Mouse (Mus musculus): Measurements from ENCODE around the gene Il12rb1.
A peak's percentile ranks its signal among the peaks of the same experiment; 100 is the strongest.
"Not testable (repeated sequence)": the region's sequence is repeated elsewhere in the genome, so short reads cannot be mapped to it uniquely, and the experiment has no call there.

Gene Il12rb1

GRCm38 (mm10) chr8:70801830-70802229 lies 6.4 kb upstream of the Il12rb1 start:
- no peak for DNase-seq

DNA sequence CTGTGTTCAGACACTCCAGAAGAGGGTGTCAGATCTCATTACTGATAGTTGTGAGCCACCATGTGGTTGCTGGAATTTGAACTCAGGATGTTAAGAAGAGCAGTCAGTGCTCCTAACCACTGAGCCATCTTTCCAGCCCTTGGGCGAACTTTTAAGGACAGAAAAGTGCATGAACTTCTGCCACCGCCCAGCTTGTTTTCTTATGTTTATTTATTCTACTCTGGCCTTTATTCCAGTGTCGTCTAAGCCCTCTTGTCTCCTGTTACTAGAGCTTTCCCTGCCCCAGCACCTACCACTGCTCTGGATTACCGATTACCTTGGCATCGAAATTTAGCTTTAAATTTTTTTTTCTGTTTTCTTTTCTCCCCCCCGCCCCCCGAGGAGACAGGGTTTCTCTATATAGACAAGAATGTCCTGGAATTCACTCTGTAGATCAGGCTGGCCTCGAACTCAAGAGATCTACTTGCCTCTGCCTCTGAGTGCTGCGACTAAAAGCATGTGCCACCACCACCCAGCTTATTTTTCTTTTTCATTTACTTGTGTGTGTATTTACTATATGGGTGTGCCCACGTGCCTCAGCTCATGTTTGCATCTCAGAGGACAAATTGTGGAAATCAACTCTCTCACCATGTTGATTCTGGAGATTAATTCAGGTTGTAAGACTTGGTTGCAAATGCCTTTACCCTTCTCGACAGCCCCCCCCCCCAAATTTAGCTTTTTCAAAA lies 5.3 kb upstream of the Il12rb1 start:
- DNase-seq, result no peak

DNA sequence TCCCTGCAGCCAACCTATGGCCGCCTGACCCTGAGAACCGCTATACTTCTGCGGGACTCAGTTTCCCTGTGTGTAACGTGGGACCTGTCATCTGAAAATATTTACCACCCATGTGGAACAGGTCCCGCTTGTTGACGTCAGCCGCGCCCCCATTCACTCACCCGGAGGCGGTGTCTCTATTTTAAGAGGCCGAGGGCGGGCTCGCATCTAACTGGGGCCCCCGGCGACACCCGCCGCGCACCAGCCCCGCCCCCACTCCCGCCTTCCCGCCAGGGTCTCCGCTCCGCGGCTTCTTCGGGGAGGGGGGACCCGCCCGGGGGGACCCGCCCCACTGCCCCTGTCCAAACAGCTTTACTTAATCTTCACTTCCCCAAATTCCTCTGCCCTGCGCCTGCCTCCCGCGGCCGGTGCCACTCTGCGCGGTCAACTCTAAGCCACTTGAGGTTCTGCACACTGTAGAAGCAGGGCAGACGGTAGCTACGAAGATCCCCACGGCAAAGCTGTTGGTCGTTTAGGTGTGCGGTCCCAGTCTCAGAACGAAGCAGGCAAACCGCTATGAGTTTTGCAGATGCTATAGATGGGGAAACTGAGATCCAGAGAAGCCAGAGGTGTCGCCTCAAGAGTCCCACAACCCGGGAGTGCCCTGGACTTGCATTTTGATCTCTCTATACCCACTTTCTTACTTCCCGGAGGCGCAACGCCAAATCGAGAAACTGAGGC lies 4.3 kb upstream of the Il12rb1 start:
- peak; percentile 70 for DNase-seq

- DNase-seq, result peak; percentile 93
These were observed 3.6 kb upstream of the Il12rb1 start, which contains the start of gene Mast3 for GRCm38 (mm10) chr8:70804481-70805206. Gene Mast3 (minus strand): TSS chr8:70805054.

DNA sequence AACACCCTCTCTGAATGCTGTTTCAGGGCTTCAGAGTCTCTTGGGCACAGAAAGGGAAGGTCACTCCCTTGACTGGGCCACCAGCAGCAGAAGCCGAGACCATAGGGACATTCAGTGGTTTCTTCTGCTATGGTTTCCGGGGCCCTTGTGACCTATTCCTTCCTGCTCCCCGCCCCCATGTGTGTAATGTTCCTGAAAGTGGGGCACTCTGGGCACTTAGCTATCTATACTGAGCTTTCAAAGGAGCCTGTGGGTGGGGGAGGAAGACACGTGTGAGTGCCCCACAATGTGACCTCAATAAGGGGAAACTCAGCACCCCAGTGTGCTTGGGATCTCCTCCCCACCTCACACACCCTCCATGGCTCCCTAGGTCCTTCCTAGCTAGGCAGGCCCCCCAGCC lies 1.7 kb upstream of the Il12rb1 start:
- peak; percentile 84 for DNase-seq

GRCm38 (mm10) chr8:70807304-70807703 lies 945 bp upstream of the Il12rb1 start:
- no peak for DNase-seq

DNA sequence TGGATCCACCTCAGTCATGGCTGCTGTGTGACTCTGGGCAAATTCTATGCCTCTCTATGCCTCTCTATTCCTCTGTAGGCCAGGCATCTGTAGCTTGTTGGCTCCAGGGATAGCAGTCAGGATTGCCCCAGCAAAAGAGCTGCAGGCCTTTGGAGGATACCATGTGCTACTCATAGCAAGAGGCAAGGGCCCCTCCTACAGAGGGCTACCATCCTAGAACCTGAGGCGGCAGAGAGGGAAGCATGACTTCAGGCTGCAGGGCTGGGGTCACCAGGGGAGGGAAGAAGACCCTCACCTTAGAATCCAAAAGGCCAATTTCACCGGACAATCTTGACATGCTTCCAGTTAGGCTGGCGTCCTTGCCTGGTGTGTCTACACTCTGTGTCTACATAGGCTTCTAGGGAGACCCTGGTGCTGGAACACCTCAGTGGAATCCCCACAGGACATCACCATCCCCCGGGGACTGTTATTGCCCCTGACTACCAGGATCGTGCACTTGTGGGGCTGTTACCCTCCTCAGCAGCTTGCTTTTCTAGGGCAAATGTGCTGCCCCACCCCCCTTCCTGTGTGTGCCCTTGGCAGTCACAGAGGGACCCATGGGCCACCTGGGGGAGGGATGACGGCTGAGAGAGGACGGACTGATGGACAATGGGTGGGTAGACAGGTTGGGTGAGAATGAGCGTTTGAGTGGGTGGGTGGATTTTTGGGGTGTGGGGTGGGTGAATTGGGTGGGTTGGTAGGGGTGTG lies 879 bp downstream of the Il12rb1 start:
- no peak for DNase-seq

DNA sequence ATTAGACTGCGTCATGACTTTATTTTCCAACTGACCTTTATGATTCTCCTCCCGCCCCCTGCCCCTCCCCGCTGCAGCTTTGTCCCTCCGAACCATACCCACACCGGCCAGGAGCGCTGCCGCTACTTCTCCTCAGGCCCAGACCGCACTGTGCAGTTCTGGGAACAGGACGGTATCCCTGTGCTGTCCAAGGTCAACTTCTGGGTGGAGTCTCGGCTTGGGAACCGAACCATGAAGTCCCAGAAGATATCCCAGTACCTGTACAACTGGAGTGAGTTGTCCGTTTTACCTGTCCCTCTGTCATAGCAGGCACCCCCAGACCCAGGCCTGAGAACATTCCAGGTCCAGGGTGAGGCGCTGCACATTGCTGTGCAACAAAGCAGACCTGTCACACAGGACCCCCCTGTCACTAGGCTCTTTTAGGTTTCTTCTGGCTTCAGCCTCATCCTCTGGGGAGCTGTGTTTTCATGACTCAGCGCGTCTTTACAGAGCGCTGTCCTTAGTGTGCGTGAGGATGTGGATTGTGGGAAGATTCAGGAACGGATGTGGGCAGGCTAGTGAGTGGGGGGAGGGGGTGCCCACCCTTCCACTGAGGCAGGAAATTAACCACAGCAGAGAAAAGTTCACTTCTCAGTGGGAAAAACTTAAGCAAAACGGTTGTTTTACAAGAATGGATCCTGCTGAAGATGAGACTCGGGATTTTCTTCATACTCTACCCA lies 2.9 kb downstream of the Il12rb1 start:
- DNase-seq, result no peak

- no peak for DNase-seq
These were observed 3.8 kb downstream of the Il12rb1 start for GRCm38 (mm10) chr8:70812055-70812454.

DNA sequence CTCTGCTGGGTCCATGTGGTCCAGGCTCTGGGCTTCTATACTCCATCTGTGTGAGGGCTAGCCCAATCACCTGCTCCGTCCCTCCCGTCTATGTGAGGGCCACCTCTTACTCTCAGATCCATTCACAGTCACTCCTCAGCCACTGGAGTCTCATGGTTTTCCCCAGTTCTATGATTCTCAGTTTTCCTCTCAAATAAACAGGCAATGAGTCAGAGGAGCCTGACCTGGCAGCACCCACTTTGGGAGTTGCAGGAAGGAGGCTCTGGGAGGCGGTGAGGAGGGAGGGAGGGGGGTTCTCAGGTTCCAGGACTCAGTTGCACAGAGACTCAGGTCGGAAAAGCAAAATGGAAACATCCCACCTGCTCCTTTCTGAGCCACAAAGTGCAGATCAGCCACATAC lies 4.6 kb downstream of the Il12rb1 start:
- no peak for DNase-seq

GRCm38 (mm10) chr8:70816679-70817078 lies 8.4 kb downstream of the Il12rb1 start:
- DNase-seq, result peak; percentile 84

GRCm38 (mm10) chr8:70820101-70820935 lies 12.1 kb downstream of the Il12rb1 start:
- peak; percentile 96 for DNase-seq

DNA sequence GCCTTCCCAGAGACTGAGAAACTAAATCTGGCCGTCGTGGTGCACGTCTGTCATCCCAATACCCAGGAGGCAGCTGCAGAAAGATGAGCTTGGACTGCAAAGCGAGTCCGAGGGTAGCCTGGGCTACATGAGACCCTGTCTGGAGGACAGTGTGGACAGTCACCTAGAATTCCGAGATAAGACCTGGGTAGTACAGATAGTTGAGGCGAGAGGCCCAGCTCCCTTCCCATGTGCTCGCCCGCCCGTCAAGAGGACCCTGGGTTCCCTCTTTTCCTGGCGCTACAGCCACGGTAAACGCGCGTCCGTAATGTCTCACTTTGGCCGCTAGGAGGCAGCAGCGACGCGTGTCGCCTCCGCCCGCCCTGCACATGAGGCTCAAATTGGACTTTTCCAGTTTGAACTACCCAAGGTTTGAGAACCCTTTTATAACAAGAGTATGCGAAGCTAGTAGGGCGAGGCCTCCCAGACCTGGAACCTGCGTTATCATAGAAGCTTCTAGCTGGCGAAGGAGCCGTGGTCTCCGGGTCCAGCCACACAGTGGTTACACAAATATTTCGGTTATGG lies 13.2 kb downstream of the Il12rb1 start:
- DNase-seq, result peak; percentile 77

DNA sequence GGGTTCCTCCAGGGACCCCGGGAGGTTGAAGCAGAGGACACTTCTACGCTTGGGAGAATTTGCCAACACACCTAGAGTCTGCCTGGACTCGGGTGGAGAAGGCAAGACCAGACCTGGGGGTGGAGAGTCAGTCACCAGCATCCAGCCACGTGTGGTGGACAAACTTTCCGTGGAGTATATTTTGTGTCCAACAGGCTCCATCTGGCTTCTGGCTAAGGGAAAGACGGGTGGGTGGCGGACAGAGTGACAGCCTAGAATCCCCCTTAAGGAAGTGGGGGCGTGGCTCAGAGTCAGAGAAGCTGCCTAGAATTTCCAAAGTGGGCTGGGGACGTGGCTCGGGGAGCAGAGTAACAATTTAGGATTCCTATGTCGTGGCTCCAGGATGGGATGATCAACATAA lies 13.7 kb downstream of the Il12rb1 start:
- DNase-seq, result no peak

GRCm38 (mm10) chr8:70822594-70822993 lies 14.3 kb downstream of the Il12rb1 start:
- not testable (repeated sequence) for DNase-seq

DNA sequence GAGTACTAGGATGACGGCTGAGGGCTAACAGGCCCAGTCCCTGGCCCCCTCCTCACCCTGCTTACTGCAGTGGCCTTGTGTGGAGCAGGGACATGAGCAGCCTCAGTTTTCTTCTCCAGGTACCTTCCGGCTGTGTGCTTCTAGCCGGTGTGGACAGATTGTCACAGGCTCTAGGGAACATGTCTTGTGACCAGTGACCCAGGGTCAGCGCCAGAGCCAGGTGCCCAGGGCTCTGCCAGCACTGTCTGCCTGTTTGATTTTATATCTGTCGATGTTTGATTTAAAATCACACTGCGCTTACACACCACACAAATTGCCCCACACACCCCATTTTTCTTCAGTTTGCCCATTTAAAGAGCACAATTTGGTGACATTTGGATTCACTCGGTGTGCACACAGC lies 15.6 kb downstream of the Il12rb1 start:
- DNase-seq, result no peak

GRCm38 (mm10) chr8:70825816-70826215 lies 17.6 kb downstream of the Il12rb1 start:
- DNase-seq, result no peak

DNA sequence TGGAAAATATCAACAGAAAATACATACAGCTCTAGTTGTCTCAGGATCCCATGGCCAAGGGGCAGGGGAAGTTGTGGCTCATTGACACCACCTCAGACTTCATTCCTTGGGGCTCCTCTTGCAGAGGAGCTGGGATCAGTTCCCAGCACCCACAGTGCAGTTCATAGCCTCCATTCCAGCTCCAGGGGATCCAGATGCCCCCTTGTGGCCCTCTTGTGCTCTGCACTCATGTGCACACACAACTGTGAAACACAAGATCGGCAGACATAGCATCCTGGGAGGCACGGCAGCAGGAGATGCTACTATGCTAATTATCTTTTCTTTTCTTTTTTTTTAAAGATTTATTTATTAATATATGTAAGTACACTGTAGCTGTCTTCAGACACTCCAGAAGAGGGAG lies 18.8 kb downstream of the Il12rb1 start:
- no peak for DNase-seq

DNA sequence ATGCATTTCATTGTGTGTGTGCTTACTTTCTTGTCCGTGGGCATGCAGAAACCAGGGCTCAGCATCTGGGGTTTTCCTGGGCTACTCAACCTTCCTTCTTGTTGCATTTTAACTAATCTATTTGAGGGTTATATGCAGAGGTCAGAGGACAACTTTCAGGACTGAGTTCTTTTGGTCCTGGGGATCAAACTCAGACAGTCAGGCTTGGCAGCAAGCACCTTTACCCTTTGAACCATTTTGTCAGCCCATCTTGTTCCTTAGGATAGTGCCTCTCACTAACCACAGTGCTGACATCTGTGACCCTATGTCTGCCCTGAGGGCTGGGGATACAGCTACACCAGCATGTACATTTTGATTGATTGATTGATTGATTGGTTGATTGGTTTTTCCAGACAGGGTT lies 19.5 kb downstream of the Il12rb1 start:
- no peak for DNase-seq

- DNase-seq, result no peak
These were observed 23.3 kb downstream of the Il12rb1 start for GRCm38 (mm10) chr8:70831517-70831916.

GRCm38 (mm10) chr8:70832371-70832770 lies 24.1 kb downstream of the Il12rb1 start:
- DNase-seq, result no peak

Data from lung, postnatal 36 days (tissue).